Mouse (Mus musculus) yolk sac, embryonic 10.5 days (tissue): Measurements from ENCODE around the gene Taar8c.
A peak's percentile ranks its signal among the peaks of the same experiment; 100 is the strongest.
"Not testable (repeated sequence)": the region's sequence is repeated elsewhere in the genome, so short reads cannot be mapped to it uniquely, and the experiment has no call there.

Experiments
- DNase-seq: peaks from one replicate; pipeline ENCODE4 v3.0.0-alpha.2; 2017; ENCODE audit warnings: low spot score

Gene Taar8c

GRCm38 (mm10) chr10:24101812-24102211, at the start of gene Taar8c:
Taar8c (minus strand) TSS chr10:24101912.
- not testable (repeated sequence) for DNase-seq

DNA sequence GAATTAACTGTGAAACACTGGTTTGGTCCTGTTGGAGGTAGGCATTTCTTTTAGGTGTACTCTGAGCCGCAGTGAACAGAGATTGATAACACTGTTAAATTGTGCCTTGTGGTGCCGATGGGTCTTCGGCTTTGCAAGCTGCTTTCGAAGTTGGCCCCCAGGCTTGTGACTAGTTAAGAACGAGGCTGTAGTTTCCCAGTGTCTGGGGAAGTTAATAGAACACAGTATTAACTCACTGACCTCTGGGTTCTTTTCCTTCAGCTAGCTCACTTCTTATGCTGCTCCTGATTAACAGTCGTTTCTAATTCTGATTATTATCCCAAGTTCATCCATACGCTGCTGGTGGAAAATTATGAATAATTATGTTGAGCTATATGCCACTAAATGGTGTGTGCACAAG, 48.4 kb upstream of the Taar8c start:
- peak; percentile 61 for DNase-seq

DNA sequence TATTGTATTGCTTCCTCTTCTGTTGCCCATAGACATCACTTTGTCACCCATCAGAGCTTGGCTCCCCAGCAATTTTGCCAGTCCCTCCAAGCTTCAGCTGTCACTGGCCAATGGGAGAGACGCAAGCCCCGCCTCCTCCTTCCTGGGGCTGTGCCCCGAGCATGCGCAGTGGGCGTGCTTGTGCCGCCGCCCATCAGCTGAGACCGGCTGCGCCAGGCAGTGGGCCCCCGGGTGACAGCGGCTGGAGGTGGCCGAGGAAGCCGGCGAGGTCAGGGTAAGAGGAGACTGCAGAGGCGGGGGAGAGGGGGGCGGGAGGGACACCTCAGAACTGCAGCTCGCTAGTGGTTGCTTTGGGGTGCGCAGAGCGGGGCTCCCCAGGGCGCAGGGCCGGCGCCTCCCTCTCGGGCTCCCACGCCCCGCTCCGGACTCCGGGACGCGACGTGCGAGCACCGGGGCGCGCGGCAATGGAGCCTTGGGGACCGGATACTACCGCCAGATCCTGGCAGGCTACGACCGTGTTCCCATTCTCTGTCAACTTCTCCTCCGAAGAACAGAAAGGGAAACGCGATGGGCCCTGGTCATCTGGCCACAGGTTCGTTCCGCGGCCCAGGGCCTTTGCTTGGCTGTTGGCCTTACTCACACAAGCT, 47.5 kb upstream of the Taar8c start, which contains the start of gene Stx7:
Stx7 (plus strand) TSS at position 168 of the 647 bp plus-strand sequence.
- DNase-seq, result peak; percentile 90

GRCm38 (mm10) chr10:24142735-24143134, 41.0 kb upstream of the Taar8c start:
- no peak for DNase-seq

DNA sequence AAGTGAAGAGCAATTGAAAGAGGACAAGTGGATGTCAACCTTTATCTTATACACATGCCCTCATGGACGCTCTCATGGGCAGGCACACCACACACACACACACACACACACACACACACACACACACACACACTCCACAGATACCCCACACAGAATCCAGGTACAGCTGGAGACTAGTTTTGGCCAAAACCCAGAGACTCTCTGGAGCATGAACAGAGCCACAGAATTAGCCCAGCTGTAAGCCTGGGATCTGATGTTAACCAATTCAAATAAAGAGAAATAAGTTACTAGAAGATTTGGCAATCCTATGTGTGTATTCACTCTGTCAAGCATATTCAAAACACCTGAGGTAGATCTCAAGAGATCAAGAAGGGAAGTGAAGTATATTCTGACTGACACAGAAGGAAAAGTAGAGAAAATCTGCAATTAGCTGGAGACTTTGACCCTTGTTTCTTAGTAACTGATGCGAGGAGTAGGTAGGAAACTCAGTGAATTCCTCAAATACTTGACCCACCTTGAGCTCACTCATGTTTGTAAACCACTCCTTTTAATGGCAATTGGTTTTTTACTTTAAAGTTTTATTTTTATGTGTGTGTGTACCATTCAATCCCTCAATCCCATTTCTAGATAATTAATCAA, 37.0 kb upstream of the Taar8c start:
- DNase-seq, result no peak

- DNase-seq, result peak; percentile 64
These were observed 32.4 kb upstream of the Taar8c start for GRCm38 (mm10) chr10:24134071-24134645.

DNA sequence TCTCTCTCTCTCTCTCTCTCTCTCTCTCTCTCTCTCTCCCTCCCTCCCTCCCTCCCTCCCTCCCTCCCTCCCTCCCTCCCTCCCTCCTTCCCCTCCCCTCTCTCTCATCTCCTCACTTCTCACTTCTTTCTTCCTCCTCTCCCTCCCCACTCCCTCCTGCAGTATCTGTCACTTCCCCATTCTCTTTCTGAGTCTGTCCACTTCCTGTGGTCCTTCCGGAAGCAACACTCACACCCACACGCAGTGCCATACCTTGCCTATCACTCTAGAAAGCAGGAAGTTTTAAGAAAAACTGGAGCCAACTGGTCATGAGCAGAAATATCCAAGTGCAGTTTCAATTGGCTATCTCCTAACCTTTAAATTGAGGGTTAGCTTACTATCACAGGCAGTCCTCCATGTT, 31.4 kb upstream of the Taar8c start:
- DNase-seq, result peak; percentile 29

DNA sequence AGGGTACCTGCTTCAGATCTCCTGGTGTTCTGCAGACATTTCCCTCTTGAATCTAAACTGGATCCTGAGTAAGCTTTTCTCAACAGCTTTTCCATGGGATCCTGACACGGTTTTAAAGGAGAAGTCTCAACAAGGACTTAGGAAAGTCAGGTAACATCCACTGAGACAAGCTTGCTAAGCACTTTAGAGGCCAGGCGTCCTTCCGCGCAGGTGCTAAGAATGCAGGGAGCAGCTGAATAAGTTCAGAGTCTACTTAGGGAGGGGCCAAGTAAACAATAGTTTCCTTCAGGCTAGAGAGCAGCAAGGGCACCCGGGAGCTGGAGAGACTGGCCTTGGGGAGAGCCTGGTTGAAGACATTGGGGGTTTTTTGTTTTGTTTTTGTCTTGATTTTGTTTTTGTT, 30.6 kb upstream of the Taar8c start:
- DNase-seq, result peak; percentile 83

DNA sequence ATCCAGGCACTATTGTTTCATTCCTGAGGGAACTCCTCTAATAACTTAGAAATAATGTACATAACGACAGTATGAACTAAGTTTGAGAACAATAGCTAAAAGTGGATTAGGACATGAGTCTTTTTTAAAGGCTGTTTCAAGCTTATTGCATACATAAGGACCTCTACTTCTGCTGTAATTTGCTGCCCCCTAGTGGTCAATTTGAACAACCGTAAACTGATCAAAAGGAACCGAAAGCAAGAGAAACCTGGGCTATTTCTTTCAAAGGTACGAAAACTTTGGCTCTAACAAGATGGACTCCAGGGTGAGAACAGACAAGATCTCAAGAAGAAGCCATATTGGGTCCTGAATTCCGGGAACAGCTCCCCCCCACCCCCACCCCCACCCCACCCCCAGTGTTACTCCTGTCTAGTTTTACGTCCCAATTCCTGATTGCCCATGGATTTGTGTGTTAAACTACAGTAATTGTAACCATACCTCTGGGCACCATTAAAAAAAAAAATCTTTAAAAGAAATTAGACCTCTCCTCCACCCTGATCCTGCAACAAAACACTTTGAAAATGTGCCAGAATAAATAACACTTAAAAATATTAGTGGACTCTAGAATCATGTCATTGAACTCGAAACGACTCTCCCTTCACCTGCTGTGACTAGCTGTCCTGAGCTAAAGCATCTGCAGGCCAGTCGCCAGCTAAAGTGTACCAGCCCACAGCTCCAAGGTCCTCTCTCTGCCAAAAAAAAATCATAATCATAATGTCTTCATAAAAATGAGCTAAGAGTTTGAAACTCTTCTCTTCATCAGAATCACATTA, 29.9 kb upstream of the Taar8c start:
- peak; percentile 62 for DNase-seq

- DNase-seq, result peak; percentile 45
These were observed 9.5 kb upstream of the Taar8c start for GRCm38 (mm10) chr10:24111116-24111778.

- not testable (repeated sequence) for DNase-seq
These were observed 7.7 kb upstream of the Taar8c start, which contains the start of gene Taar9 for GRCm38 (mm10) chr10:24109434-24109833. Taar9 (minus strand) TSS chr10:24109534.

GRCm38 (mm10) chr10:24108236-24108635, 6.5 kb upstream of the Taar8c start:
- peak; percentile 55 for DNase-seq

GRCm38 (mm10) chr10:24107747-24108146, 6.0 kb upstream of the Taar8c start:
- no peak for DNase-seq

DNA sequence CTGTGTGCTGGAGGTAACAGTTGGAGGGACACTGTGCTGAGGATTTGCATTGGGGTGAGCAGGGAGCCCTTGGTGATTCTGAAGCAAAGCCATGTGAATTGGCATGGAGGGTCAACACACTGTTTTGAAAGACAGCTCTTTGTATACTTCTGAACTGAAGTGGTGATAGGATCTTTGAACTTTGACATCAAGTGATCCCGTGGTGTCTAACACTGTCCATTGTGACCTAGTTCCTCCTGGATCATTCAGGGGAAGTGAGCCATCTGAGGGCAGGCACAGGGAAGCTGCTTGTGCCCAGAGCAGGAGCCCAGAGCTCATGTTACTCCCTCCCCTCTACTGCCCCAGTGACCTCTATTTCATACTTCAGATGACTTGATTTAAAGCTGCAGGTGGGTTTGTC, 1.6 kb upstream of the Taar8c start:
- not testable (repeated sequence) for DNase-seq

GRCm38 (mm10) chr10:24097010-24097409, 4.7 kb downstream of the Taar8c start:
- DNase-seq, result not testable (repeated sequence)

GRCm38 (mm10) chr10:24092194-24092593, 9.5 kb downstream of the Taar8c start, which contains the start of gene Taar8b:
Taar8b (minus strand) TSS chr10:24092294.
- no peak for DNase-seq

- no peak for DNase-seq
These were observed 14.5 kb downstream of the Taar8c start for GRCm38 (mm10) chr10:24087168-24087567.

- peak; percentile 68 for DNase-seq
These were observed 15.2 kb downstream of the Taar8c start for GRCm38 (mm10) chr10:24086555-24086954.

- DNase-seq, result no peak
These were observed 15.8 kb downstream of the Taar8c start for GRCm38 (mm10) chr10:24085936-24086335.

- DNase-seq, result no peak
These were observed 21.5 kb downstream of the Taar8c start for GRCm38 (mm10) chr10:24080166-24080565.

DNA sequence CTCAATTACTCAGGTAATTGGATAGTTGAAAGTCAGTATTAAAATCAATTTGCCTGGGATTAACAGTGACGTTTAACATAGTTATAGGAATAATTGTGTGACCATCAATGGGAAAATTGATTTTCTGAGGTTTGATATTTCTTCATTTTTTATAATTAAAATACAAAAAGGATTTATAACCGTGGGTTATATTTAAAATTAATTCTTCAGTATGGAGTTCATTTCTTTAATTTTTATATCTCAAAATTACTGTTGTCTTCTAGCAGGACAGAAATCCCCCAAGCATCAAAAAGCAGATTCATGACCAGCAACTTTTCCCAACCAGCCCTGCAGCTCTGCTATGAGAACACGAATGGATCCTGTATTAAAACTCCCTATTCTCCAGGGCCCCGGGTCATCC, 25.5 kb downstream of the Taar8c start, which contains the start of gene Taar8a:
Taar8a (plus strand) TSS at position 301 of the 400 bp plus-strand sequence.
- not testable (repeated sequence) for DNase-seq

- DNase-seq, result not testable (repeated sequence)
These were observed 27.0 kb downstream of the Taar8c start for GRCm38 (mm10) chr10:24074751-24075150.
